Mouse (Mus musculus) liver, embryonic 13.5 days (tissue): ENCODE results near the gene Reps2. TPM values are rescaled to one million over a fixed set of nuclear protein-coding genes. Genes with fewer than 3 reads are reported as not detected.
A peak's percentile ranks its signal among the peaks of the same experiment; 100 is the strongest.

ENCODE experiments used
- ATAC-seq: fragments of 200-750 bp; cut with Nextera tagmentation; 2 replicates; pipeline ENCODE4 v1.8.0; 2017; ENCODE audit warnings: low read depth, mild to moderate bottlenecking, moderate number of reproducible peaks, moderate library complexity
- DNase-seq: peaks from one replicate; pipeline ENCODE4 v3.0.0; 2022
- H3K27ac ChIP-seq: fragments of 300-500 bp; sonication (generic); 2 replicates; pipeline ENCODE4 v1.5.1; 2015; ENCODE audit warnings: moderate library complexity, mild to moderate bottlenecking, inconsistent platforms
- H3K27me3 ChIP-seq: fragments of 300-500 bp; sonication (generic); 2 replicates; pipeline ENCODE4 v1.6.1; 2015; ENCODE audit warnings: mild to moderate bottlenecking, inconsistent platforms
- H3K36me3 ChIP-seq: fragments of 300-500 bp; sonication (generic); 2 replicates; pipeline ENCODE4 v1.6.1; 2015; ENCODE audit warnings: mild to moderate bottlenecking, inconsistent platforms
- H3K4me1 ChIP-seq: fragments of 300-500 bp; sonication (generic); replicated peaks from 2 replicates; pipeline ENCODE4 v1.6.1; 2015; ENCODE audit warnings: inconsistent platforms
- H3K4me2 ChIP-seq: fragments of 300-500 bp; sonication (generic); 2 replicates; pipeline ENCODE4 v1.6.1; 2015; ENCODE audit warnings: inconsistent platforms, mild to moderate bottlenecking, moderate library complexity
- H3K4me3 ChIP-seq: fragments of 300-500 bp; sonication (generic); replicated peaks from 2 replicates; pipeline ENCODE4 v1.5.1; 2015; ENCODE audit warnings: mild to moderate bottlenecking, inconsistent platforms
- H3K9ac ChIP-seq: fragments of 300-500 bp; sonication (generic); 2 replicates; pipeline ENCODE4 v1.6.1; 2015; ENCODE audit warnings: mild to moderate bottlenecking, inconsistent platforms
- H3K9me3 ChIP-seq: fragments of 300-500 bp; sonication (generic); replicated peaks from 2 replicates; pipeline ENCODE4 v1.6.1; 2016; ENCODE audit warnings: inconsistent platforms
- WGBS: fragments of 180-500 bp; shearing (Covaris S2); methylation state at CpG from one replicate; pipeline ENCODE4 v1.1.7; 2015; ENCODE audit not compliant: insufficient replicate concordance; 5-methylcytosine and 5-hydroxymethylcytosine counted together
- polyA plus RNA-seq: library from polyadenylated mRNA; unstranded; fragments of >200 nt; fragmentation: Nextera tagmentation; extraction: Ambion mirVana; gene quantifications from 2 replicates; pipeline ENCODE4 v1.2.1, GENCODE M21; 2015

The Reps2 gene
- polyA plus RNA-seq, 1 experiment from 2014 or later = 0.50 TPM

- 63% methylated on average over 5 of the region's 5 CpGs for WGBS
- Histone ChIP-seq H3K9ac (no peak overlapping the region), H3K4me3 (no peak overlapping the region), H3K4me2 (no peak overlapping the region), H3K27me3 (no peaks in the 10 kb centered on the region), H3K27ac (no peak overlapping the region), H3K4me1 (peaks cover under 1% of the 10 kb centered on the region; the same call in 1 of the 2 replicates), H3K36me3 (no peaks in the 10 kb centered on the region), H3K9me3 (no peaks in the 10 kb centered on the region)
- DNase-seq (no peak), ATAC-seq (no peak)
Measured at GRCm38 (mm10) chrX:162462156-162462555, 181.3 kb downstream of the Reps2 start.

DNA sequence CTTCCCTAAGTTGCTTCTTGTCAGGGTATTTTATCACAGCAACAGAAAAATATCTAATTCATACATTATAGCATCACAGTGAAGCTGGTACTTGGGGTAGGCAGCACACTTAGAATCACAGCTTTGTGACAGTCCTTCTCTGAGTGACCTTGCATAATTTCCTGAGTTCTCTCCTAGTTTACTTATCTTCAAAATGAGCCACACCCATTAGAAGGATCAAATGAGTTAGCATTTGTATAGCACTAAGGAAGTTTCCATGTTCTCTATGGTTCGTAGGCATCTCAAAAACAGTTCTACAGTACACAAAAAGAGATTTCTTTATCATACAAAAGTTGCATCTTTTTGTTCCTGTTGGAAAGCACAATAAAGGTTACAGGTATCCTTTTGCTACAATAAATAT lies 187.0 kb downstream of the Reps2 start:
- 65% methylated on average over 1 of the region's 1 CpGs for WGBS
- DNase-seq (no peak), ATAC-seq (peak; percentile 90)
- Histone ChIP-seq H3K4me1 (peaks cover 22% of the 10 kb centered on the region), H3K27ac (no peak overlapping the region), H3K27me3 (no peaks in the 10 kb centered on the region), H3K9ac (no peak overlapping the region), H3K4me3 (no peak overlapping the region), H3K36me3 (no peaks in the 10 kb centered on the region), H3K9me3 (no peaks in the 10 kb centered on the region), H3K4me2 (no peak overlapping the region)

DNA sequence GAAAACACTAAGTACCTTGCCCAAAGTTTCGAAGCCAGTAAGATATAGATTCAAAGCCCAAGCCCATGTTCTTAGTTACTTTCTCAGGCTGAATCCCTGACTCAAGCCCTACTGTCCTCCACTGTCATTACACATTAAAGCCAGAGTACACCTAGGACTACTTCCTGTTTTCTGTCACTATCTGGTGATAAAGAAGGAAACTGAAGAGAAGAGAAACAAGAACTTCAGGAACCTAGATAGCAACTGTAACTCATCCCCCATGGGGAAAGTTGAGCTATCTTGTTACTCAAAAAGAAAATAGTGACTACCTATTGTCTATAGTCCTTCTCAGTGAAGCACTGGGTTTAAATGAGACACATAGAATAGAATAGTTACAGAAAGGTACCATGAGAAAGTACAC lies 188.1 kb downstream of the Reps2 start:
- 62% methylated on average over 1 of the region's 1 CpGs for WGBS
- Histone ChIP-seq H3K9me3 (no peaks in the 10 kb centered on the region), H3K4me2 (no peak overlapping the region), H3K27ac (no peak overlapping the region), H3K36me3 (no peaks in the 10 kb centered on the region), H3K4me1 (peaks cover 22% of the 10 kb centered on the region), H3K9ac (no peak overlapping the region), H3K4me3 (no peak overlapping the region), H3K27me3 (no peaks in the 10 kb centered on the region)
- DNase-seq = no peak
- no peak for ATAC-seq

GRCm38 (mm10) chrX:162453821-162454402 lies 189.5 kb downstream of the Reps2 start:
- DNase-seq (no peak), ATAC-seq (peak; percentile 77)
- Histone ChIP-seq H3K4me1 (peaks cover 22% of the 10 kb centered on the region), H3K36me3 (no peaks in the 10 kb centered on the region), H3K4me3 (no peak overlapping the region), H3K9ac (no peak overlapping the region; the same call in 1 of the 2 replicates), H3K27me3 (no peaks in the 10 kb centered on the region), H3K27ac (no peak overlapping the region), H3K4me2 (no peak overlapping the region), H3K9me3 (no peaks in the 10 kb centered on the region)
- 52% methylated on average over 7 of the region's 7 CpGs for WGBS

DNA sequence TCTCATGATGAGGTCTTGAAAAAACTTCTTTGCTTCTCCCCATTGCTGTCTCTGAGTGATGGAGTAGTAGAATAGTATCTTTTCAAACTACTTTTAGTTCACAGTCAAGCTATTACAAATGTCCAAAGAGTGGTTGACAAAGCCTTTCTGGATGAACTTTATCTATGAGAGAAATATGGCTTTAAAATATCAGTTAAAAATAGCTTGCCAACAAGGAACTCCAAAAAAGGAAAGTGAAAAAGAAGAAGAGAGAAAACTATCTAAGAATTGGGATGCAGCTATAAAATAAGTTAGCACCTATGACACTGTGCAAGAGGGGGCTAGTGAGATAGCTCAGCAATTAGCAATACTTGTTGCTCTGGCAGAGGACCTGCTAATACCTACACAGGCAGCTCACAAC lies 190.8 kb downstream of the Reps2 start:
- H3K4me2 ChIP-seq = no peak overlapping the region
- H3K4me3 ChIP-seq = no peak overlapping the region
- no peaks in the 10 kb centered on the region for H3K9me3 ChIP-seq
- H3K36me3 ChIP-seq = no peaks in the 10 kb centered on the region
- H3K27me3 ChIP-seq = no peaks in the 10 kb centered on the region
- no peak overlapping the region for H3K9ac ChIP-seq
- no peak for ATAC-seq
- no peak overlapping the region for H3K27ac ChIP-seq
- peaks cover 22% of the 10 kb centered on the region for H3K4me1 ChIP-seq
- DNase-seq = no peak

GRCm38 (mm10) chrX:162447974-162448373 lies 195.5 kb downstream of the Reps2 start:
- no peak for ATAC-seq

DNA sequence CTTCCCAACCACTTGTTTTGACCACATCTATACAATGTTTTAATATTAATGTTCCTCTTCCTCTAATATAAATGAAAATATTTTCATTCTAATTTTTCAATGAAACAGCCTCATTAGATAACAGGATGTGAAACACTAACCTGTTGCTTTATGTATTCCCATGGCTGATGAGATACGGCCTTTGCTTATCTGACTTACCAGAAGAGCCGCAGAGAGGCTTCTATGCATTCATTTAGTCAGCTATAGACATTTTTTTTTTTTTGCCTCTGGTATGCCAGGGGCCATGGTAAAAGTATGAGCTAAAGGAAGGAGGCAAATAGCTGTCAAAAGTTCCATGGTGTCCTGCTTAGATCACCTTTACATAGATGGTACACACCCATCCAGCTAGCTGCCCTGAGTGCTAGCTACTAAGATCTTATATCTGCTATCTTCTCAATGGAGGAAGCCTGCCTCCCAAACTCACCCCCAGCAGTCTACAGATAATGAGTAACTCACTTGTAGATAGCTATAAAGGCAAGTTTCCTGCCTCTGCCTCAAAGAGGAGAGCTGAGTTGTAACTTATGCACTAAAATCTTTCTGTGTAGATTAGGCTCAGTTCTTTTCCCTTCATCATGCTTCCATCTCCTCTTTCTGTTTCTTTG lies 196.7 kb downstream of the Reps2 start:
- WGBS = 39% methylated on average over 2 of the region's 2 CpGs

More at GRCm38 (mm10) chrX:162447974-162448373, 195.5 kb downstream of the Reps2 start:
- H3K4me3 ChIP-seq = no peak overlapping the region
- no peak overlapping the region for H3K9ac ChIP-seq
- 63% methylated on average over 6 of the region's 6 CpGs for WGBS
- peaks cover 24% of the 10 kb centered on the region for H3K4me1 ChIP-seq
- DNase-seq = no peak
- no peaks in the 10 kb centered on the region for H3K9me3 ChIP-seq
- no peaks in the 10 kb centered on the region for H3K27me3 ChIP-seq
- no peak overlapping the region for H3K4me2 ChIP-seq
- H3K36me3 ChIP-seq = no peaks in the 10 kb centered on the region
- H3K27ac ChIP-seq = no peak overlapping the region

GRCm38 (mm10) chrX:162443387-162443786 lies 200.1 kb downstream of the Reps2 start:
- H3K36me3 ChIP-seq = no peaks in the 10 kb centered on the region
- H3K27ac ChIP-seq = no peak overlapping the region
- ATAC-seq (peak; percentile 78), DNase-seq (peak; percentile 5)
- H3K9me3 ChIP-seq = no peaks in the 10 kb centered on the region
- 25% methylated on average over 1 of the region's 1 CpGs for WGBS
- H3K4me2 ChIP-seq = no peak overlapping the region
- H3K27me3 ChIP-seq = peaks cover 6% of the 10 kb centered on the region; the same call in 1 of the 2 replicates
- no peak overlapping the region for H3K9ac ChIP-seq
- H3K4me1 ChIP-seq = peaks cover 26% of the 10 kb centered on the region
- no peak overlapping the region for H3K4me3 ChIP-seq

More for the DNA sequence above, 196.7 kb downstream of the Reps2 start:
- Histone ChIP-seq H3K27me3 (peaks cover 6% of the 10 kb centered on the region; the same call in 1 of the 2 replicates), H3K27ac (peak overlapping the region; percentile 47; the same call in 1 of the 2 replicates), H3K4me1 (peaks cover 26% of the 10 kb centered on the region), H3K36me3 (no peaks in the 10 kb centered on the region), H3K4me3 (no peak overlapping the region), H3K4me2 (no peak overlapping the region), H3K9me3 (no peaks in the 10 kb centered on the region), H3K9ac (no peak overlapping the region)
- ATAC-seq (peak; percentile 87), DNase-seq (peak; percentile 3)

DNA sequence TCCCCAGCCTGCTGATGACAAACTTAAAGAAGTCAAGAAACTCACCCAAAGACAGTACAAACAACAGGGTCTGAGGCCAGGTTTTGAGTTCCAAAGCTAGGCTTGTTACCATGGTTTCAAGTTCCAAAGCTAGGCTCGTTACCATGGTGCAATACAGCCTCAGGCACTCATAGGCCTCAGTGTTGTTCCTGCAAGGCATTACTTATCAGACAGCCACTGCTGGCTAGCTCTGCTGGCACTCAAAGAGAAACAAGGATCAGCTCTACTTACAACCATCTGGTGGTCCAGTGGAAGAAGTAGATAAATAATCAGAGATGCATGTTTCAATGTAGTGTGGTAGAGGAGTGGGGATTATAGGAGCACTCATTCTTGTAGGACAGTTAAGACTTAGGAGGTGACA lies 200.5 kb downstream of the Reps2 start:
- Histone ChIP-seq H3K9ac (no peak overlapping the region), H3K27ac (no peak overlapping the region), H3K9me3 (no peaks in the 10 kb centered on the region), H3K27me3 (peaks cover 6% of the 10 kb centered on the region; the same call in 1 of the 2 replicates), H3K36me3 (no peaks in the 10 kb centered on the region), H3K4me2 (no peak overlapping the region), H3K4me1 (peaks cover 26% of the 10 kb centered on the region), H3K4me3 (no peak overlapping the region)
- peak; percentile 71 for ATAC-seq
- WGBS = 39% methylated on average over 1 of the region's 1 CpGs
- no peak for DNase-seq

- Histone ChIP-seq H3K4me2 (no peak overlapping the region), H3K27me3 (no peaks in the 10 kb centered on the region), H3K36me3 (no peaks in the 10 kb centered on the region), H3K9me3 (no peaks in the 10 kb centered on the region), H3K27ac (no peak overlapping the region), H3K4me3 (no peak overlapping the region), H3K4me1 (no peaks in the 10 kb centered on the region), H3K9ac (no peak overlapping the region)
- WGBS = 53% methylated on average over 5 of the region's 5 CpGs
- DNase-seq (no peak), ATAC-seq (no peak)
Measured at GRCm38 (mm10) chrX:162432776-162433543, 210.5 kb downstream of the Reps2 start.

GRCm38 (mm10) chrX:162427698-162428097 lies 215.8 kb downstream of the Reps2 start:
- ATAC-seq (no peak), DNase-seq (no peak)
- no peak overlapping the region for H3K4me3 ChIP-seq
- no peak overlapping the region for H3K4me2 ChIP-seq
- H3K36me3 ChIP-seq = no peaks in the 10 kb centered on the region
- no peak overlapping the region for H3K27ac ChIP-seq
- H3K27me3 ChIP-seq = no peaks in the 10 kb centered on the region
- H3K9me3 ChIP-seq = no peaks in the 10 kb centered on the region
- no peak overlapping the region for H3K9ac ChIP-seq
- 81% methylated on average over 2 of the region's 3 CpGs for WGBS
- no peaks in the 10 kb centered on the region for H3K4me1 ChIP-seq
